Mouse (Mus musculus): ENCODE measurements around the gene Lpin1.

GRCm38 (mm10) chr12:16492713-16493112, 118.1 kb downstream of the Lpin1 start:
- TF ChIP-seq CTCF (IDR thresholded peaks at IDR 0.05; ENCODE audit: low read depth) (no peak), EP300 (optimal IDR thresholded peaks at IDR 0.05) (no peak)
